Mouse (Mus musculus) liver, embryonic 15.5 days (tissue): ENCODE measurements at regions not wholly inside any gene's neighbourhood (a gene's known extent, or its start where the extent isn't known, plus 50 kb on each side); places are given as distances from the start of the nearest gene placed in this dataset.

ENCODE experiments used
- ATAC-seq: fragments of 200-750 bp; cut with Nextera tagmentation; 2 replicates; pipeline ENCODE4 v1.8.0; 2017; ENCODE audit warnings: moderate number of reproducible peaks, mild to moderate bottlenecking, moderate library complexity; ENCODE audit not compliant: insufficient read depth
- H3K27ac ChIP-seq: fragments of 300-500 bp; sonication (generic); replicated peaks from 2 replicates; pipeline ENCODE4 v1.5.1; 2015; ENCODE audit warnings: mild to moderate bottlenecking, inconsistent platforms
- H3K27me3 ChIP-seq: fragments of 300-500 bp; sonication (generic); 2 replicates; pipeline ENCODE4 v1.6.1; 2015; ENCODE audit warnings: mild to moderate bottlenecking, inconsistent platforms
- H3K36me3 ChIP-seq: fragments of 300-500 bp; sonication (generic); replicated peaks from 2 replicates; pipeline ENCODE4 v1.6.1; 2015; ENCODE audit warnings: moderate library complexity, mild to moderate bottlenecking, inconsistent platforms
- H3K4me1 ChIP-seq: fragments of 300-500 bp; sonication (generic); replicated peaks from 2 replicates; pipeline ENCODE4 v1.6.1; 2015; ENCODE audit warnings: inconsistent platforms
- H3K4me2 ChIP-seq: fragments of 300-500 bp; sonication (generic); 2 replicates; pipeline ENCODE4 v1.6.1; 2015; ENCODE audit warnings: moderate library complexity, mild to moderate bottlenecking, inconsistent platforms
- H3K4me3 ChIP-seq: fragments of 300-500 bp; sonication (generic); replicated peaks from 2 replicates; pipeline ENCODE4 v1.5.1; 2015; ENCODE audit warnings: mild to moderate bottlenecking, inconsistent platforms
- H3K9ac ChIP-seq: fragments of 300-500 bp; sonication (generic); 2 replicates; pipeline ENCODE4 v1.6.1; 2015; ENCODE audit warnings: moderate library complexity, mild to moderate bottlenecking, inconsistent platforms
- H3K9me3 ChIP-seq: fragments of 300-500 bp; sonication (generic); replicated peaks from 2 replicates; pipeline ENCODE4 v1.6.1; 2016; ENCODE audit warnings: inconsistent platforms
- WGBS: fragments of 180-500 bp; shearing (Covaris S2); methylation state at CpG from one replicate; pipeline ENCODE4 v1.1.7; 2015; ENCODE audit warnings: mixed read lengths; ENCODE audit not compliant: insufficient replicate concordance; 5-methylcytosine and 5-hydroxymethylcytosine counted together

- ATAC-seq, result no peak
- H3K4me3 ChIP-seq, result no peak overlapping the region
- H3K9me3 ChIP-seq, result no peaks in the 10 kb centered on the region
- H3K27me3 ChIP-seq, result no peaks in the 10 kb centered on the region
- H3K4me2 ChIP-seq, result no peak overlapping the region
- H3K4me1 ChIP-seq, result no peaks in the 10 kb centered on the region
- no peak overlapping the region for H3K27ac ChIP-seq
- H3K36me3 ChIP-seq, result no peaks in the 10 kb centered on the region
- H3K9ac ChIP-seq, result no peak overlapping the region
Observed at GRCm38 (mm10) chr16:77267679-77268078, 254.2 kb downstream of the Usp25 start.

GRCm38 (mm10) chr16:77252349-77252748 lies 238.8 kb downstream of the Usp25 start:
- Histone ChIP-seq H3K27me3 (no peaks in the 10 kb centered on the region), H3K9me3 (no peaks in the 10 kb centered on the region), H3K9ac (no peak overlapping the region), H3K36me3 (no peaks in the 10 kb centered on the region), H3K4me1 (no peaks in the 10 kb centered on the region), H3K27ac (no peak overlapping the region), H3K4me3 (no peak overlapping the region), H3K4me2 (no peak overlapping the region)
- WGBS, result 51% methylated on average over 3 of the region's 3 CpGs
- no peak for ATAC-seq

DNA sequence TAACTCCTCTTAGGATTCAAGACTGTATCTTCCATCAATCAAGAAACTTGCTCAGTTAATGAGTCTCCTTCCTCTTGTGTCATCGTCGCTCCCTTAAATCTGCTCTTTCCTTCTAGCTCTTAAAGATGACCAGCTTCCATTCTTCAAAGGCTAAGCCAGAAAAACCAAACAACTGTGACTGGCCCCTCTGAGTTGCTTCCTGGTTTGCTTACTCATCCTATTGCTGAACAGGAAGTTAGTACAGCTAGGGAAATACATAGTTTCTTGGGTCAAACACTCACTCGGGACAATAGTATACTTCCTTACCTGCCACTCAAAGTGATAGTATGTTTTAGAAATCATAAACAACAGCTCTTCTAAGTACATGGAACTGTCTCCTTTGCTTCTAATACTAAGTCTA lies 237.9 kb downstream of the Usp25 start:
- no peak overlapping the region for H3K9ac ChIP-seq
- no peaks in the 10 kb centered on the region for H3K4me1 ChIP-seq
- no peaks in the 10 kb centered on the region for H3K9me3 ChIP-seq
- no peak overlapping the region for H3K4me2 ChIP-seq
- no peaks in the 10 kb centered on the region for H3K27me3 ChIP-seq
- no peak overlapping the region for H3K27ac ChIP-seq
- ATAC-seq, result no peak
- H3K4me3 ChIP-seq, result no peak overlapping the region
- 31% methylated on average over 3 of the region's 3 CpGs for WGBS
- H3K36me3 ChIP-seq, result no peaks in the 10 kb centered on the region

GRCm38 (mm10) chr16:77240876-77241275 lies 227.4 kb downstream of the Usp25 start:
- 68% methylated on average over 6 of the region's 6 CpGs for WGBS
- Histone ChIP-seq H3K4me2 (no peak overlapping the region), H3K9me3 (no peaks in the 10 kb centered on the region), H3K27ac (no peak overlapping the region), H3K4me1 (no peaks in the 10 kb centered on the region), H3K27me3 (no peaks in the 10 kb centered on the region), H3K4me3 (no peak overlapping the region), H3K9ac (no peak overlapping the region), H3K36me3 (no peaks in the 10 kb centered on the region)
- no peak for ATAC-seq

DNA sequence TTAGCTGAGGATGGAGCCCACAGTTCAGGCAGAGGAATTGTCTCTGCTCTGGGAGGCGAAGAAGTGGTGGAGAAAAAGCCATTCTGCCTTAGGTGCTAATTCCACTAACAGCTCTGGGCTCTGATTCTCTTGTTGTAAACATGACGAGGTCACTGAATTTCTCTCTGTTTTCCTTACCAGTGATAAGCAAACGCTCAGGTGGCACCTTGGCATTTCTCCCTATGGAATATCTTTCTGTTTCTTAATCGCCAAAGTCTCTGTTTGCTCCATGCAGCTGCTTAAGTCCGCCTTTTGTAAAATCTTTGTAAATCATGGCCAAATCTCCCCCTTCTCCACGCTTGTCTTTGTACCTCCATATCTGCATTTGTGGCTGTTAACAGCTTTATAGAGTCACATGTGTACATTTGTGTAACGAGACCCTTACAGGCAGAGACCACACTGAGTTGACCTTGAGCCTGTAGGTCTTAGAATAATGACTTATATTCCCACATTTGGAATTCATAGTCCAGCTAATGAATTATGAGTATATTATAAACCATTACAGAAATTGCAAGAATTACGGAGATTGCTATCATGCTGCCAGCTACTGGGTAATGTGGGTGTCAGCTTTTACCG lies 225.8 kb downstream of the Usp25 start:
- Histone ChIP-seq H3K36me3 (no peaks in the 10 kb centered on the region), H3K4me3 (no peak overlapping the region), H3K9ac (no peak overlapping the region), H3K9me3 (no peaks in the 10 kb centered on the region), H3K4me2 (no peak overlapping the region), H3K4me1 (no peaks in the 10 kb centered on the region), H3K27me3 (no peaks in the 10 kb centered on the region), H3K27ac (no peak overlapping the region)
- WGBS, result 52% methylated on average over 9 of the region's 9 CpGs
- ATAC-seq, result no peak

- Histone ChIP-seq H3K9ac (no peak overlapping the region), H3K4me2 (no peak overlapping the region), H3K36me3 (no peaks in the 10 kb centered on the region), H3K27ac (no peak overlapping the region), H3K4me3 (no peak overlapping the region), H3K9me3 (no peaks in the 10 kb centered on the region), H3K4me1 (no peaks in the 10 kb centered on the region), H3K27me3 (no peaks in the 10 kb centered on the region)
- 63% methylated on average over 13 of the region's 13 CpGs for WGBS
- no peak for ATAC-seq
Observed at GRCm38 (mm10) chr16:77238358-77239175, 225.1 kb downstream of the Usp25 start.

GRCm38 (mm10) chr16:77237631-77238357 lies 224.3 kb downstream of the Usp25 start:
- no peaks in the 10 kb centered on the region for H3K27me3 ChIP-seq
- 51% methylated on average over 7 of the region's 7 CpGs for WGBS
- H3K9ac ChIP-seq, result no peak overlapping the region
- H3K4me2 ChIP-seq, result no peak overlapping the region
- no peaks in the 10 kb centered on the region for H3K9me3 ChIP-seq
- H3K36me3 ChIP-seq, result no peaks in the 10 kb centered on the region
- H3K27ac ChIP-seq, result no peak overlapping the region
- H3K4me1 ChIP-seq, result no peaks in the 10 kb centered on the region
- no peak overlapping the region for H3K4me3 ChIP-seq
- no peak for ATAC-seq

DNA sequence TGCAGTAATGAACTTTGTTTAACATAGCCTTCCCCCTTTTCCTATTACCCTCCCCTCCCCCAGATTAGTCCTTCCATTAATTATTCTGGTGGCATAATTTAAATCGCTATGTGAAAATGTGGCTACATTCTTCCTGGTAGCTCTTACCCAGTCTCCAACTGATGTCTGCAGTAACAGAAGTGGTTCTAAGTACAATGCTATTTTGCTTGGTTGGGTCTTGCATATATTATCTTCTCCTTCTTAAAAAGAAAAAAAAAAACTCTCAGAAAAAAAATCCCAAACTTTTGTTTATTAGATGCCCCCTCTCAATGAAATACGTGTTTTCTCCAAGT lies 223.7 kb downstream of the Usp25 start:
- Histone ChIP-seq H3K36me3 (no peaks in the 10 kb centered on the region), H3K4me2 (no peak overlapping the region), H3K27ac (no peak overlapping the region), H3K9ac (no peak overlapping the region), H3K27me3 (no peaks in the 10 kb centered on the region), H3K4me1 (no peaks in the 10 kb centered on the region), H3K4me3 (no peak overlapping the region), H3K9me3 (no peaks in the 10 kb centered on the region)
- no peak for ATAC-seq
- 70% methylated on average over 2 of the region's 2 CpGs for WGBS

GRCm38 (mm10) chr16:77236509-77237271 lies 223.2 kb downstream of the Usp25 start:
- H3K4me2 ChIP-seq, result no peak overlapping the region
- H3K36me3 ChIP-seq, result no peaks in the 10 kb centered on the region
- no peak for ATAC-seq
- no peaks in the 10 kb centered on the region for H3K9me3 ChIP-seq
- no peak overlapping the region for H3K4me3 ChIP-seq
- 52% methylated on average over 13 of the region's 13 CpGs for WGBS
- H3K27ac ChIP-seq, result no peak overlapping the region
- H3K9ac ChIP-seq, result no peak overlapping the region
- H3K4me1 ChIP-seq, result no peaks in the 10 kb centered on the region
- H3K27me3 ChIP-seq, result no peaks in the 10 kb centered on the region

- no peak overlapping the region for H3K4me2 ChIP-seq
- no peaks in the 10 kb centered on the region for H3K9me3 ChIP-seq
- no peaks in the 10 kb centered on the region for H3K36me3 ChIP-seq
- no peak overlapping the region for H3K4me3 ChIP-seq
- H3K27ac ChIP-seq, result no peak overlapping the region
- no peaks in the 10 kb centered on the region for H3K27me3 ChIP-seq
- H3K4me1 ChIP-seq, result no peaks in the 10 kb centered on the region
- ATAC-seq, result no peak
- H3K9ac ChIP-seq, result no peak overlapping the region
- WGBS, result 81% methylated on average over 4 of the region's 4 CpGs
Observed at GRCm38 (mm10) chr16:77236021-77236420, 222.5 kb downstream of the Usp25 start.

GRCm38 (mm10) chr16:77235449-77235848 lies 221.9 kb downstream of the Usp25 start:
- H3K9ac ChIP-seq, result no peak overlapping the region
- no peaks in the 10 kb centered on the region for H3K36me3 ChIP-seq
- no peak overlapping the region for H3K4me2 ChIP-seq
- H3K4me1 ChIP-seq, result no peaks in the 10 kb centered on the region
- ATAC-seq, result no peak
- H3K4me3 ChIP-seq, result no peak overlapping the region
- H3K9me3 ChIP-seq, result no peaks in the 10 kb centered on the region
- WGBS, result 84% methylated on average over 5 of the region's 5 CpGs
- no peaks in the 10 kb centered on the region for H3K27me3 ChIP-seq
- H3K27ac ChIP-seq, result no peak overlapping the region
